Mouse (Mus musculus) bone marrow, adult 2 months (tissue): ENCODE results near the gene Far1.

Source experiments
- CTCF ChIP-seq: fragments of 200-500 bp; IDR thresholded peaks from 2 replicates; pipeline ENCODE4 v1.5.1; 2011; ENCODE audit warnings: low read length, control low read depth; ENCODE audit not compliant: control insufficient read depth, insufficient read depth
- POLR2A ChIP-seq: fragments of 200-500 bp; IDR thresholded peaks from 2 replicates; pipeline ENCODE4 v1.6.1; 2011; ENCODE audit warnings: low read depth, mild to moderate bottlenecking, control low read depth, low read length, borderline replicate concordance; ENCODE audit not compliant: control insufficient read depth

- no peak for TF ChIP-seq POLR2A
- no peak for TF ChIP-seq CTCF
Measured at GRCm38 (mm10) chr7:113614198-113614927, 100.7 kb downstream of the Far1 start.
